Mouse (Mus musculus) limb, embryonic 10.5 days (tissue): ENCODE data around the gene Serpina1b. TPM values are rescaled to one million over a fixed set of nuclear protein-coding genes. Genes with fewer than 3 reads are reported as not detected.
"Not testable (repeated sequence)": the region's sequence is repeated elsewhere in the genome, so short reads cannot be mapped to it uniquely, and the experiment has no call there.

ENCODE experiments used
- DNase-seq: peaks from one replicate; pipeline ENCODE4 v3.0.0-alpha.2; 2017; ENCODE audit warnings: low spot score
- H3K27ac ChIP-seq: fragments of 300-500 bp; sonication (generic); 2 replicates; pipeline ENCODE4 v1.5.1; 2016; ENCODE audit warnings: mild to moderate bottlenecking
- H3K27me3 ChIP-seq: fragments of 300-500 bp; sonication (generic); 2 replicates; pipeline ENCODE4 v1.6.1; 2016; ENCODE audit warnings: low read depth, mild to moderate bottlenecking; ENCODE audit not compliant: poor library complexity, severe bottlenecking
- H3K36me3 ChIP-seq: fragments of 300-500 bp; sonication (generic); 2 replicates; pipeline ENCODE4 v1.6.1; 2016; ENCODE audit warnings: mild to moderate bottlenecking, moderate library complexity
- H3K4me1 ChIP-seq: fragments of 300-500 bp; sonication (generic); 2 replicates; pipeline ENCODE4 v1.6.1; 2016
- H3K4me3 ChIP-seq: fragments of 300-500 bp; sonication (generic); 2 replicates; pipeline ENCODE4 v1.5.1; 2016; ENCODE audit warnings: mild to moderate bottlenecking, moderate library complexity
- H3K9me3 ChIP-seq: fragments of 300-500 bp; sonication (generic); replicated peaks from 2 replicates; pipeline ENCODE4 v1.6.1; 2016; ENCODE audit warnings: mild to moderate bottlenecking
- WGBS: fragments of 180-500 bp; shearing (Covaris S2); methylation state at CpG from one replicate; pipeline ENCODE4 v1.1.7; 2016; 5-methylcytosine and 5-hydroxymethylcytosine counted together
- polyA plus RNA-seq: library from polyadenylated mRNA; unstranded; fragments of >200 nt; fragmentation: Nextera tagmentation; extraction: Ambion mirVana; gene quantifications from 2 replicates; pipeline ENCODE4 v1.2.1, GENCODE M21; 2016

Gene Serpina1b
- polyA plus RNA-seq, 1 experiment from 2014 or later: not detected

GRCm38 (mm10) chr12:103745957-103746356 is 84.2 kb downstream of the Serpina1b start:
- H3K9me3 ChIP-seq, DNase-seq, H3K27me3 ChIP-seq, H3K4me3 ChIP-seq, H3K27ac ChIP-seq, H3K4me1 ChIP-seq, H3K36me3 ChIP-seq: not testable (repeated sequence)
- WGBS: 84% methylated on average over 5 of the region's 5 CpGs

GRCm38 (mm10) chr12:103737791-103738580 is 92.2 kb downstream of the Serpina1b start:
- not testable (repeated sequence) for H3K36me3 ChIP-seq, H3K9me3 ChIP-seq, H3K4me3 ChIP-seq, H3K27ac ChIP-seq, H3K27me3 ChIP-seq, DNase-seq, H3K4me1 ChIP-seq
- WGBS: 94% methylated on average over 6 of the region's 6 CpGs

- DNase-seq, H3K9me3 ChIP-seq, H3K4me3 ChIP-seq, H3K27ac ChIP-seq, H3K36me3 ChIP-seq, H3K4me1 ChIP-seq, H3K27me3 ChIP-seq: not testable (repeated sequence)
- 97% methylated on average over 4 of the region's 4 CpGs for WGBS
Measured at GRCm38 (mm10) chr12:103735566-103735965, 94.6 kb downstream of the Serpina1b start.

DNA sequence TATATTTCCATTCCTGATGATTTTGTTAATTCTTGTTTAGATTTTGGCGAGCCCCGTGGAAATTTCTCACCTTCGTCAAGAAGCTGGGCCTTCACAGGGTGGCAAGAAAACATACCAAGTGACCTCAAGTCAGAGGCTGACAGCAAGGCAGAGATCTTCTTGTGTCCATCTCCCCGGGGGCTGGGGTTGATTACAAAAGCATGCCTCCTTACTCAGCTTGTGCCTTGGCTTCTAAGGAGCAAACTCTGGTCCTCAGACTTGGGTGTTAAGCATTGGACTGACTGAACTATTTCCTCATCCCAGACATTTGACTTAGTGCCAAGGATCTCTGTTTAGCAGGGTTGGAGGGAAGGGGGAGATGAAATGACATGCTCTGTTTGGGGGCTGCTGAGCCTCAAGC is 95.1 kb downstream of the Serpina1b start:
- WGBS: 87% methylated on average over 4 of the region's 4 CpGs
- not testable (repeated sequence) for H3K4me1 ChIP-seq, H3K27ac ChIP-seq, H3K9me3 ChIP-seq, H3K4me3 ChIP-seq, DNase-seq, H3K36me3 ChIP-seq, H3K27me3 ChIP-seq

DNA sequence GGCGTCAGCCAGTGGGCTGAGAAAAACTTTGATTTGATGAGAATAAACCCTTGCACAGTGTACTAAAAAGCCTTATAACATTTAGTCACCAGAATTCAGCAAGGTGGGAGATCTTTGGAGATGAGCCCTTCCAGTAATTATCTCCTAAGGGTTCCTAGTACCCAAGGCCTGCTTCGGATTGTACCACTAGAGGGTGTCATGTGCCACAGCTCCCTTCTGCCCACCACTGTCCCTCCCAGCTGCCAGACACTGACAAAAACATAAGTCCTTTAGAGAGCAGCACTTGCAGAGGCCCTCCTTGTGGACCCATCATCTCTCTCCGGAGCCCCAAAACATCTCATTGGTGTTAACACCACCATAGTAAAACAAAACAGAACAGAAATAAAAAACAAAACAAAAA is 118.6 kb downstream of the Serpina1b start:
- no peak for DNase-seq
- no peaks in the 10 kb centered on the region for H3K27me3 ChIP-seq
- 76% methylated on average over 3 of the region's 3 CpGs for WGBS
- H3K9me3 ChIP-seq: no peaks in the 10 kb centered on the region
- H3K4me1 ChIP-seq: no peaks in the 10 kb centered on the region
- H3K4me3 ChIP-seq: no peak overlapping the region
- H3K36me3 ChIP-seq: no peaks in the 10 kb centered on the region
- no peak overlapping the region for H3K27ac ChIP-seq

GRCm38 (mm10) chr12:103710405-103710804 is 119.8 kb downstream of the Serpina1b start:
- no peaks in the 10 kb centered on the region for H3K9me3 ChIP-seq
- WGBS: 50% methylated on average over 1 of the region's 1 CpGs
- no peak overlapping the region for H3K4me3 ChIP-seq
- H3K27me3 ChIP-seq: no peaks in the 10 kb centered on the region
- H3K4me1 ChIP-seq: no peaks in the 10 kb centered on the region
- DNase-seq: no peak
- H3K27ac ChIP-seq: no peak overlapping the region
- no peaks in the 10 kb centered on the region for H3K36me3 ChIP-seq

DNA sequence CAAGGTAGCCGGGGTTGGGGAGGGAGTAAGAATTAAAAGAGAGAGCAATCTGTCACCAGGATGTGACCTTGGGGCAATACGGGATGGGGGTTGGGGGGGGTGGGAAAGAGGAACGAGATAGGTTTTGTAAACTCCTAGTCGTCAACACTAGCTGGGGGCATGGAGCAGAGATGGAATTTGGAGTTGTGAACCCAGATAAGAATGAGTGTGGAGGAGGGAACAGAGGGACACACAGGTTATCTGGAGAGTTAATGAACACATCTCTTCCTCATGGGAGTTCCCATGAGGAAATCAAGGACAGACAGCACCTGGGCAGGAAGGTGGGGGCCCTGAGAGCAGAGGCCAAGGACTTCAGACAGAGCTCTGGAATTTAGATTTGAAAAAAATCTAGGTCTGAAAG is 124.1 kb downstream of the Serpina1b start:
- H3K4me1 ChIP-seq: no peaks in the 10 kb centered on the region
- H3K36me3 ChIP-seq: no peaks in the 10 kb centered on the region
- no peak overlapping the region for H3K27ac ChIP-seq
- H3K27me3 ChIP-seq: no peaks in the 10 kb centered on the region
- no peak for DNase-seq
- no peak overlapping the region for H3K4me3 ChIP-seq
- no peaks in the 10 kb centered on the region for H3K9me3 ChIP-seq
- WGBS: 71% methylated on average over 4 of the region's 4 CpGs

- no peaks in the 10 kb centered on the region for H3K9me3 ChIP-seq
- 83% methylated on average over 2 of the region's 2 CpGs for WGBS
- DNase-seq: no peak
- no peaks in the 10 kb centered on the region for H3K27me3 ChIP-seq
- no peak overlapping the region for H3K27ac ChIP-seq
- no peaks in the 10 kb centered on the region for H3K4me1 ChIP-seq
- H3K4me3 ChIP-seq: no peak overlapping the region
- no peaks in the 10 kb centered on the region for H3K36me3 ChIP-seq
Measured at GRCm38 (mm10) chr12:103705547-103705946, 124.6 kb downstream of the Serpina1b start.

DNA sequence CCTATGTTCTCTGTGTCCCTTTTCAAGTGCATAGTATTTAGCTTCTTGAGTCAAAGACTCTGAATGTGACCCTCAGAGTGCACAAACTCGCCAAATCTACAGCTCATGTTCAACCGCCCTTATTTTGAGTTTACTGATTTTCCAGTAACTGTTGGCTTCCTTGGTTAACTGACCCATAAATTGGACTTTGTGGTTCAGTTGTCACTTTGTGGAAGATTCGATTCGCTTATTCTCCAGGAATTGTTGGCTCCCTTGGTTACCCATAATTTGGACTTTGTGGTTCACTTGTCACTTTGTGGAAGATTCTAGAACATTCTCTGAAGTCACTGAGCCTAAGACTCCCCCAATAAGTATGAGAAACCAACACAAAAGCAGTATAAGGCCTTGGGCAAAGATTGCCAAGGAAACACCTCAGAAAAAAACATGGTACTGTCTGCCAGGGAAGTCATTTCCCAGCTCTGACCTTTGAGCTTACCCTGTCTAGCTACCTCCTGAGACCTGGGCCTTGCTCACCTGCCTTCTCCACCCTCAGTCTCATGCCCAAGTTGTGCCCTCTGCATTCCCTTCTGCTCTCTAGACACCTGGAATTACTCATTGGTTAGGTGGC is 129.9 kb downstream of the Serpina1b start:
- Histone ChIP-seq H3K27me3 (no peaks in the 10 kb centered on the region), H3K36me3 (no peaks in the 10 kb centered on the region), H3K4me1 (no peaks in the 10 kb centered on the region), H3K27ac (no peak overlapping the region), H3K4me3 (no peak overlapping the region), H3K9me3 (no peaks in the 10 kb centered on the region)
- 91% methylated on average over 4 of the region's 4 CpGs for WGBS
- DNase-seq: no peak

DNA sequence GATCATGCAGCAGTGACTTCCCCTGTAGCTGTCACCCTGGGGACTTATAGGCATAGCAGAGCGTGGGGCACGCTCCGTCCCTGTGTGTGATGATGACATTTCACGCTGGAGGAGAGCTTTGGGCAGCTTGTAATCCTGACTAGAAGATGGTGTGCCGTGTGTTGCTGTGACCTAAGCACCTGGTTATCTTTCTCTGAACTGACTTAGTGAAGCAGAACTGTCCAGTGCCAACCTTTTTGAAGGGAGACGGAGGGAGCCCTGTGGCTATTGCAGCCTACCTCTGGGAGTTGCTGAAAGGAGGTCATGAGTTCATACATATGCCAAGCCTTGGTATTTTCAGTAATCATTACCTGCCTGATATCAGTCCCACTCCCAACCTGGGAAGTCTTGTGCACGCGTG is 134.7 kb downstream of the Serpina1b start, which contains the start of gene Serpina1f:
TSS of gene Serpina1f (minus strand) at position 101 of the 400 bp plus-strand sequence.
- H3K9me3 ChIP-seq: no peaks in the 10 kb centered on the region
- H3K4me3 ChIP-seq: no peak within 1 kb of the TSS
- no peaks in the 10 kb centered on the region for H3K36me3 ChIP-seq
- H3K27ac ChIP-seq: no peak within 1 kb of the TSS
- H3K27me3 ChIP-seq: no peaks in the 10 kb centered on the region
- no peak for DNase-seq
- 92% methylated on average over 8 of the region's 8 CpGs for WGBS
- H3K4me1 ChIP-seq: no peaks in the 10 kb centered on the region

DNA sequence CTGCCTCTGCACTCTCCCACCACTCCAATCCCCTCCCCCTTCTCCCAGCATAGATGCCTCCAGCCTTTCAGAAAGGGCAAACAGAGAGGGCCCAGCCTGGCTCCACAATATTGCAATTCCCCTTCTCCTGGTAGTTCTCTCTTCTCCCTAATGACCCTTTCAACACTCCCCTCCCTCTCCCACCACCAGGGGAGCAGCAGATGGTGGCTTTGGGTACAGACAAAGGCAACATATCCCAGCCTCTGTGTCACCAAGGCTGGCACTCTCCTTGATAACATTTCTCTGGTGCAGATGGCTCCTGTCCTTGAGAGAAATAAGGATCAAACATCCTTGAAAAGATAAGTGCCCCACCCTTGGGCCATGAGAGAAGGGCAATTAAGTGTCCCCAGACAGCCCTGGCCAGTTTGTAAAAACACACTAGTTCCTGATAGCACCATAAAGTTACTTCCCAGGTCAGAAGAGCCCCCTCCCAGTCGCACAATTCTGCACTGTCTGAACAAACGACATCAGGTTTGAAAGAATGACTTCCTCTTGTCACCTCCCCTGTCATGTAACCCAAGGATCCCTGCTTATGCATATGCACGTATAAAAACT is 141.9 kb downstream of the Serpina1b start:
- no peak for DNase-seq
- no peak overlapping the region for H3K27ac ChIP-seq
- WGBS: 16% methylated on average over 3 of the region's 3 CpGs

DNA sequence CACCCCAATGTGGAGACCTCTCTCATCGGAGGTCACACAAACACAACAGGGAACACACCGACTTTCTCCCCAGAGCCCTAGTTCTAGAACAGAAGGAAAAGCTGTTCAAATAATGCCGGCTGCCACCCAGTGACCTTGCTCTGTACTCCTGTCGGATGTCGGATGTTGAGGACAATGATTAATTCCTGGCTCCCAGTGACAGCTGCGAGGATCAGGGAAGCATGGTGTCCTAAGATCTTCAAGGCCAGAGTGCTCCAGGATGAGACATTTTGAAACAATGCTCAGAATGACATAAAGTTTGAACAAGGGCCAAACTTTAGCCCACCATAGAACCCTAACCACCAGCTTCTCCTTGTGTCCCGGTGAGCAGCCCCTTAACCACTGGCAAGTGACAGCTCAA is 143.2 kb downstream of the Serpina1b start:
- H3K27me3 ChIP-seq: no peaks in the 10 kb centered on the region
- WGBS: 67% methylated on average over 7 of the region's 7 CpGs
- no peak for DNase-seq

More for the DNA sequence above, 141.9 kb downstream of the Serpina1b start:
- no peaks in the 10 kb centered on the region for H3K9me3 ChIP-seq
- peaks cover 4% of the 10 kb centered on the region; the same call in 1 of the 2 replicates for H3K4me1 ChIP-seq
- H3K36me3 ChIP-seq: no peaks in the 10 kb centered on the region
- H3K4me3 ChIP-seq: no peak overlapping the region
- H3K27me3 ChIP-seq: no peaks in the 10 kb centered on the region

DNA sequence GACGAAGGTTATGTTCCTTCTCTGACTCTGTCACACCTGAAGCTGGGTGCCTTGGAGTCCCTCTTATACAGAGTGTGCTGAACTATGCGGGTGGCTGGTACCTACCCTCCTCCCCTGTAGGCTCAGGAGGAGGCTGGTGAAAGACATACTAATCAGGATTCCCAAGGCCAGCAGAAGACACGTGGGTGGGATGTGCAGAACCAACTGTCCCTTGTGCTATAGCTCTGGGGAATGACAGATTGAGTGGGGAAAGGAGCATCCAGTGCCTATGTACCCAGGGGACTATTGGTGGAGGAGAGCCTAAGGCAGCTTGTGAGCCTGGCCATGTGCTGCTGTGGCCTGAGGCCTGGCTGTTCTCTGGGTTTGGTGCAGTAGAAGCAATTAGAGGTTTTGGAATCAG is 144.1 kb downstream of the Serpina1b start:
- Histone ChIP-seq H3K27me3 (no peaks in the 10 kb centered on the region), H3K9me3 (no peaks in the 10 kb centered on the region), H3K36me3 (no peaks in the 10 kb centered on the region), H3K27ac (no peak overlapping the region), H3K4me3 (no peak overlapping the region), H3K4me1 (peaks cover 4% of the 10 kb centered on the region; the same call in 1 of the 2 replicates)
- DNase-seq: no peak
- 84% methylated on average over 3 of the region's 3 CpGs for WGBS

More for the DNA sequence above, 143.2 kb downstream of the Serpina1b start:
- H3K36me3 ChIP-seq: no peaks in the 10 kb centered on the region
- peaks cover 4% of the 10 kb centered on the region; the same call in 1 of the 2 replicates for H3K4me1 ChIP-seq
- H3K27ac ChIP-seq: no peak overlapping the region
- no peak overlapping the region for H3K4me3 ChIP-seq
- no peaks in the 10 kb centered on the region for H3K9me3 ChIP-seq
